Mouse (Mus musculus): Measurements from ENCODE around the gene Tha1.

Gene Tha1

DNA sequence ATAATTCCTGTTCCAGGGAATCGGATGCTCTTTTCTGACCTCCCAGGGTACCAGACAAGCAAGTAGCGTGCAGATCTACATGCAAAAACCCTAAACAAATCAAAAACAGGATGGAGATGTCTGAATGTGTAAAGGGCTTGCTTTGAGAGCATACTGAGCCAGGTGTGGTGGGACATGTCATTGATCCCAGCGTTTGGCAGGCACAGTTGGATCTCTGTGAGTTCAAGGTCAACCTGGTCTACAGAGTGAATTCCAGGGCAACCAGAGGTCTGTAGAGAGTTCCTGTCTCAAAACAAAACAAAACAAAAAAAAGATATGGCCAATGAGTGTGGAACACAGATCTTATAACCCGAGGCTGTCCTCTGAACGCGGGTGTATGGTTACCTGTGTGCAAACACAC lies 49.9 kb downstream of the Tha1 start:
- no peak for DNase-seq

GRCm38 (mm10) chr11:117822728-117823241 lies 50.5 kb downstream of the Tha1 start:
- no peak for DNase-seq

GRCm38 (mm10) chr11:117821868-117822267 lies 51.4 kb downstream of the Tha1 start:
- no peak for DNase-seq

- DNase-seq = no peak
Observed at GRCm38 (mm10) chr11:117820173-117820572, 53.1 kb downstream of the Tha1 start.

GRCm38 (mm10) chr11:117819095-117819494 lies 54.2 kb downstream of the Tha1 start:
- no peak for DNase-seq
